ENCODE assay signal across 25 mouse cellular contexts in the genomic region with DNA sequence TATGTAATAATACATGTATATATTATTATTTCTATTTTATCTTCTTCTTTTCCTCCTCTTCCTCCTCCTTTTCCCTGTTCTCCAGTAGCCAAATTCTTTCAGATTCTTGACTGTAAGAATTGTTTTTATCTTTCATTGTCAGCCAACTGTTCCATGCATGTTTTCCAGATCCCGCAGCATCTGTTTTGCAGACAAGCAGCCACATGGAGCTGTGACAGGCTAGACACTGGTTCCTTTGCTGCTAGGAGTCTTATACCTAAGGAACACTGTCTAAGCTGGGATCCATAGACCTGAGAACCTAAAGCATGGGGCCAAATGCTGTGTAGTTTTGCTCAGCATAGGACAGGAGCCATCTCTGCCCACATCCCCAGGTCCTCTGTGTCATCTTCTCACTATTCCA.
"Had no signal": no experiment of that assay in that cellular context is flagged by ENCODE, and none has a peak within 500 bp of the region (broad histone marks: within the 10 kb centered on the region; RNA-seq: fewer than 3 reads in every experiment).

No protein-coding gene starts in this region.

- H3K27ac ChIP-seq: heart, adult 2 months; heart, embryonic 13.5 days; heart, embryonic 15.5 days; hindbrain, embryonic 13.5 days; hindbrain, embryonic 15.5 days; hindbrain, postnatal 0 days; kidney, embryonic 15.5 days; kidney, postnatal 0 days; limb, embryonic 13.5 days; limb, embryonic 15.5 days; liver, embryonic 12.5 days; liver, embryonic 14.5 days had no signal

- ATAC-seq: hindbrain, postnatal 0 days; intestine, embryonic 16.5 days; liver, embryonic 12.5 days had no signal

- H3K4me1 ChIP-seq: heart, embryonic 15.5 days; kidney, embryonic 15.5 days; limb, embryonic 13.5 days; limb, embryonic 15.5 days; liver, embryonic 12.5 days had no signal

- DNase-seq: gastrocnemius, postnatal 14 days; gastrocnemius, postnatal 36 days; heart, adult 2 months; heart, postnatal 14 days; heart, postnatal 36 days; kidney, adult 11 months; kidney, adult 2 months; kidney, adult 9 months; kidney, postnatal 14 days; kidney, postnatal 36 days; left cerebral cortex, postnatal 4 days; lung, adult 18-20 months had no signal

- H3K27me3 ChIP-seq: heart, embryonic 13.5 days; heart, embryonic 15.5 days; hindbrain, embryonic 13.5 days; hindbrain, embryonic 15.5 days; kidney, embryonic 15.5 days; limb, embryonic 13.5 days; limb, embryonic 15.5 days; liver, embryonic 12.5 days had no signal

- H3K4me3 ChIP-seq: heart, adult 2 months; heart, embryonic 13.5 days; heart, embryonic 15.5 days; hindbrain, embryonic 13.5 days; hindbrain, embryonic 15.5 days; kidney, embryonic 15.5 days; limb, embryonic 13.5 days; limb, embryonic 15.5 days; liver, embryonic 12.5 days had no signal

- H3K4me2 ChIP-seq: heart, embryonic 11.5 days; heart, embryonic 13.5 days; heart, embryonic 15.5 days; hindbrain, embryonic 13.5 days; hindbrain, embryonic 15.5 days; kidney, embryonic 15.5 days; limb, embryonic 13.5 days; limb, embryonic 15.5 days; liver, embryonic 12.5 days had no signal

- H3K36me3 ChIP-seq: heart, embryonic 13.5 days; heart, embryonic 15.5 days; hindbrain, embryonic 15.5 days; kidney, embryonic 15.5 days; limb, embryonic 13.5 days; limb, embryonic 15.5 days; liver, embryonic 12.5 days had no signal

- H3K9me3 ChIP-seq: heart, embryonic 13.5 days; heart, embryonic 15.5 days; hindbrain, embryonic 13.5 days; hindbrain, embryonic 15.5 days; kidney, embryonic 15.5 days; limb, embryonic 13.5 days; limb, embryonic 15.5 days; liver, embryonic 12.5 days had no signal

- H3K9ac ChIP-seq: heart, embryonic 13.5 days; heart, embryonic 15.5 days; hindbrain, embryonic 13.5 days; hindbrain, embryonic 15.5 days; kidney, embryonic 15.5 days; limb, embryonic 13.5 days; limb, embryonic 15.5 days; liver, embryonic 12.5 days; liver, embryonic 14.5 days had no signal
